Mouse (Mus musculus): ENCODE measurements around the gene Tepsin. TPM values are rescaled to one million over a fixed set of nuclear protein-coding genes. Genes with fewer than 3 reads are reported as not detected.

The Tepsin gene
- polyA plus RNA-seq (2014; fragmentation: Illumina TruSeq; extraction: RNeasy Lipid Tissue Mini Kit (QIAGEN cat#74804); ENCODE audit: low read depth, low replicate concordance), result 0.32 TPM

GRCm38 (mm10) chr11:120098588-120099511, at the start of gene Tepsin, which contains the start of gene Ndufaf8:
TSS of gene Tepsin (minus strand) at chr11:120098731.
TSS of gene Ndufaf8 (plus strand) at chr11:120098928.

GRCm38 (mm10) chr11:120086702-120087152, 11.8 kb downstream of the Tepsin start, which contains the start of gene Cep131:
TSS of gene Cep131 (minus strand) at chr11:120086827.

GRCm38 (mm10) chr11:120046553-120047191, 51.9 kb downstream of the Tepsin start, which contains the start of gene Aatk:
TSS of gene Aatk (minus strand) at chr11:120047167.

Other genes starting within 250 kb of the Tepsin start
- gene Chmp6, start 185.3 kb downstream of the Tepsin start, polyA plus RNA-seq (2014; fragmentation: Illumina TruSeq; extraction: RNeasy Lipid Tissue Mini Kit (QIAGEN cat#74804); ENCODE audit: low read depth, low replicate concordance), result 2.6 TPM
- 3.4 TPM for gene Baiap2, start 156.0 kb downstream of the Tepsin start, polyA plus RNA-seq (2014; fragmentation: Illumina TruSeq; extraction: RNeasy Lipid Tissue Mini Kit (QIAGEN cat#74804); ENCODE audit: low read depth, low replicate concordance)
- 0.12 TPM for gene Aatk, start 51.6 kb downstream of the Tepsin start, polyA plus RNA-seq (2014; fragmentation: Illumina TruSeq; extraction: RNeasy Lipid Tissue Mini Kit (QIAGEN cat#74804); ENCODE audit: low read depth, low replicate concordance)
- not detected for gene Cep131, start 11.9 kb downstream of the Tepsin start, polyA plus RNA-seq (2014; fragmentation: Illumina TruSeq; extraction: RNeasy Lipid Tissue Mini Kit (QIAGEN cat#74804); ENCODE audit: low read depth, low replicate concordance)
- gene Ndufaf8, start 197 bp upstream of the Tepsin start, polyA plus RNA-seq (2014; fragmentation: Illumina TruSeq; extraction: RNeasy Lipid Tissue Mini Kit (QIAGEN cat#74804); ENCODE audit: low read depth, low replicate concordance), result 2.0 TPM
- gene Slc38a10, start 52.6 kb upstream of the Tepsin start, polyA plus RNA-seq (2014; fragmentation: Illumina TruSeq; extraction: RNeasy Lipid Tissue Mini Kit (QIAGEN cat#74804); ENCODE audit: low read depth, low replicate concordance), result 1.7 TPM
- gene Bahcc1, start 134.2 kb upstream of the Tepsin start, polyA plus RNA-seq (2014; fragmentation: Illumina TruSeq; extraction: RNeasy Lipid Tissue Mini Kit (QIAGEN cat#74804); ENCODE audit: low read depth, low replicate concordance), result 1.1 TPM
- gene Actg1, start 249.8 kb upstream of the Tepsin start, polyA plus RNA-seq (2014; fragmentation: Illumina TruSeq; extraction: RNeasy Lipid Tissue Mini Kit (QIAGEN cat#74804); ENCODE audit: low read depth, low replicate concordance), result 656 TPM